Mouse (Mus musculus) limb, embryonic 14.5 days (tissue): ENCODE measurements around the gene Gabarapl1. TPM values are rescaled to one million over a fixed set of nuclear protein-coding genes. Genes with fewer than 3 reads are reported as not detected.
A peak's percentile ranks its signal among the peaks of the same experiment; 100 is the strongest.
"Not testable (repeated sequence)": the region's sequence is repeated elsewhere in the genome, so short reads cannot be mapped to it uniquely, and the experiment has no call there.

Experiments
- ATAC-seq: fragments of 200-750 bp; cut with Nextera tagmentation; 2 replicates; pipeline ENCODE4 v1.8.0; 2017; ENCODE audit warnings: low read depth, moderate number of reproducible peaks, moderate TSS enrichment; ENCODE audit not compliant: low FRiP score
- DNase-seq: peaks from one replicate; pipeline ENCODE4 v3.0.0-alpha.2; 2015; ENCODE audit warnings: low spot score
- H3K27ac ChIP-seq: fragments of 300-500 bp; sonication (generic); replicated peaks from 2 replicates; pipeline ENCODE4 v1.5.1; 2014; ENCODE audit warnings: low read depth, mild to moderate bottlenecking, low read length, moderate library complexity, mixed read lengths
- H3K27me3 ChIP-seq: fragments of 300-500 bp; sonication (generic); 2 replicates; pipeline ENCODE4 v1.6.1; 2014; ENCODE audit warnings: low read length, mixed read lengths; ENCODE audit not compliant: control insufficient read depth, insufficient read depth
- H3K36me3 ChIP-seq: fragments of 300-500 bp; sonication (generic); 2 replicates; pipeline ENCODE4 v1.6.1; 2014; ENCODE audit warnings: mild to moderate bottlenecking, low read length, moderate library complexity, mixed read lengths; ENCODE audit not compliant: control insufficient read depth, insufficient read depth
- H3K4me1 ChIP-seq: fragments of 300-500 bp; sonication (generic); 2 replicates; pipeline ENCODE4 v1.6.1; 2014; ENCODE audit warnings: antibody characterized with exemption, low read length, mixed read lengths; ENCODE audit not compliant: control insufficient read depth, insufficient read depth
- H3K4me2 ChIP-seq: fragments of 300-500 bp; sonication (generic); replicated peaks from 2 replicates; pipeline ENCODE4 v1.6.1; 2014; ENCODE audit warnings: low read depth, mild to moderate bottlenecking, low read length, moderate library complexity; ENCODE audit not compliant: severe bottlenecking
- H3K4me3 ChIP-seq: fragments of 300-500 bp; sonication (generic); replicated peaks from 2 replicates; pipeline ENCODE4 v1.5.1; 2014; ENCODE audit warnings: low read length
- H3K9ac ChIP-seq: fragments of 300-500 bp; sonication (generic); 2 replicates; pipeline ENCODE4 v1.6.1; 2014; ENCODE audit warnings: mild to moderate bottlenecking, low read depth, low read length, moderate library complexity; ENCODE audit not compliant: severe bottlenecking
- H3K9me3 ChIP-seq: fragments of 300-500 bp; sonication (generic); 2 replicates; pipeline ENCODE4 v1.6.1; 2016; ENCODE audit warnings: low read length; ENCODE audit not compliant: control insufficient read depth
- POLR2A ChIP-seq: fragments of 200-500 bp; IDR thresholded peaks from 2 replicates; pipeline ENCODE4 v1.8.0; 2012; ENCODE audit warnings: inconsistent platforms, mild to moderate bottlenecking, moderate library complexity, borderline replicate concordance; ENCODE audit not compliant: insufficient read depth, insufficient read length; ENCODE audit errors: extremely low read depth
- whole genome bisulfite sequencing: fragments of 180-500 bp; shearing (Covaris S2); extraction: QIAGEN DNeasy Blood & Tissue Kit; methylation state at CpG from one replicate; pipeline ENCODE4 v1.1.7; 2014; 5-methylcytosine and 5-hydroxymethylcytosine counted together
- polyA plus RNA-seq, 2 experiments: library from polyadenylated mRNA; depleted of rRNA in 1 of 2; stranded (reverse) in 1 of 2; unstranded in 1 of 2; fragments of >200 nt; fragmentation: Nextera tagmentation in 1 of 2; extraction: Ambion mirVana in 1 of 2; gene quantifications; 2 replicates each; pipeline versions ENCODE4 v1.2.1 to v1.2.3; 2012 to 2014

Gabarapl1 gene
- 45.0 and 46.6 TPM in 2 replicates for polyA plus RNA-seq (2012; rRNA removed)
- polyA plus RNA-seq (2014; fragmentation: Nextera tagmentation; extraction: Ambion mirVana): 15.9 and 18.0 TPM in 2 replicates

GRCm38 (mm10) chr6:129532942-129533860 lies at the start of gene Gabarapl1:
Gene Gabarapl1 (plus strand): TSS chr6:129533160.
- under 1% methylated on average over 54 of the region's 55 CpGs for WGBS
- Histone ChIP-seq H3K9ac (peak within 1 kb of the TSS; percentile 65), H3K4me3 (peak within 1 kb of the TSS; percentile 68), H3K27ac (0 out of 2 replicates have a peak within 1 kb of the TSS, but pooled peaks have one; percentile 27), H3K4me1 (peaks cover 14% of the 10 kb centered on the region), H3K36me3 (peaks cover 10% of the 10 kb centered on the region; the same call in 1 of the 2 replicates), H3K4me2 (peak within 1 kb of the TSS; percentile 89), H3K27me3 (no peaks in the 10 kb centered on the region), H3K9me3 (no peaks in the 10 kb centered on the region)
- TF ChIP-seq POLR2A: no peak
- DNase-seq (peak; percentile 76), ATAC-seq (peak; percentile 88)

- H3K9me3 ChIP-seq: no peaks in the 10 kb centered on the region
- no peak for TF ChIP-seq POLR2A
- no peaks in the 10 kb centered on the region for H3K27me3 ChIP-seq
- H3K4me3 ChIP-seq: no peak overlapping the region
- H3K4me1 ChIP-seq: no peaks in the 10 kb centered on the region
- DNase-seq (no peak), ATAC-seq (no peak)
- H3K27ac ChIP-seq: no peak overlapping the region
- no peak overlapping the region for H3K9ac ChIP-seq
- H3K4me2 ChIP-seq: no peak overlapping the region
- no peaks in the 10 kb centered on the region for H3K36me3 ChIP-seq
- 73% methylated on average over 4 of the region's 4 CpGs for WGBS
Observed at GRCm38 (mm10) chr6:129494924-129495323, 38.0 kb upstream of the Gabarapl1 start.

- peaks cover 6% of the 10 kb centered on the region; the same call in 1 of the 2 replicates for H3K9me3 ChIP-seq
- no peak for ATAC-seq
- no peaks in the 10 kb centered on the region for H3K27me3 ChIP-seq
- 92% methylated on average over 3 of the region's 3 CpGs for WGBS
- TF ChIP-seq POLR2A: no peak
- no peak overlapping the region for H3K4me3 ChIP-seq
- no peak for DNase-seq
- no peaks in the 10 kb centered on the region for H3K36me3 ChIP-seq
- H3K27ac ChIP-seq: no peak overlapping the region
- no peak overlapping the region for H3K9ac ChIP-seq
- H3K4me1 ChIP-seq: no peaks in the 10 kb centered on the region
- no peak overlapping the region for H3K4me2 ChIP-seq
Observed at GRCm38 (mm10) chr6:129497345-129498218, 35.4 kb upstream of the Gabarapl1 start.

- not testable (repeated sequence) for ATAC-seq, DNase-seq, H3K4me2 ChIP-seq, H3K4me1 ChIP-seq, H3K4me3 ChIP-seq, H3K27ac ChIP-seq, H3K27me3 ChIP-seq, H3K36me3 ChIP-seq, H3K9ac ChIP-seq
- WGBS: 82% methylated on average over 1 of the region's 1 CpGs
- H3K9me3 ChIP-seq: peaks cover 13% of the 10 kb centered on the region; the same call in 1 of the 2 replicates
Observed at GRCm38 (mm10) chr6:129499516-129499915, 33.4 kb upstream of the Gabarapl1 start.

GRCm38 (mm10) chr6:129503471-129503870 lies 29.5 kb upstream of the Gabarapl1 start:
- ATAC-seq: no peak
- WGBS: 87% methylated on average over 2 of the region's 2 CpGs
- Histone ChIP-seq H3K27me3 (no peaks in the 10 kb centered on the region), H3K9ac (no peak overlapping the region), H3K4me1 (no peaks in the 10 kb centered on the region), H3K9me3 (peaks cover 13% of the 10 kb centered on the region; the same call in 1 of the 2 replicates), H3K27ac (no peak overlapping the region), H3K4me3 (no peak overlapping the region), H3K36me3 (no peaks in the 10 kb centered on the region), H3K4me2 (no peak overlapping the region)
- TF ChIP-seq POLR2A: no peak
- no peak for DNase-seq
